Mouse (Mus musculus): ENCODE data around the gene Alyref2.

DNA sequence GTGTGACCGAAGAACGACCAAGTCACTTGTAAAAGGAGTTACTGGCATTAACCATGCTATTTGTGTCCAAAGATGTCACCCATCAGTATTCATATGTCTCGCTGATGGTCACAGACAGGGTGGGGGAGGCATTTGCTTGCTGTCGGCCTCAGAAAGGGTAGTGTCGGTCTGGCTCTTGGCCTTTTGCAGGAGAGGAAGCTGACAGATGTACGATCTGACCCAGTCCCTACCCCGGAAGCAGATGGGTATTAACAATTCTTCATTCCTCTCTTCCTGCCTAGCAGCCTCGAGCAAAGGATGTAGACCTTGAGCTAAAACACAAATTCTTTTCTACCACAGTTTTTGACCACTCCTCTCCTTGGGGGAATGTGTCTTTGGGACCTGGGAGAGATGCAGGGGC is 26.2 kb upstream of the Alyref2 start:
- no peak for TF ChIP-seq CTCF (IDR thresholded peaks at IDR 0.05; ENCODE audit: insufficient read depth, low read length)
- no peak for TF ChIP-seq POLR2A (IDR thresholded peaks at IDR 0.05; ENCODE audit: borderline replicate concordance, extremely low read depth, low read depth, low read length)

Measured in lung, adult 2 months (tissue).